In the genomic region with DNA sequence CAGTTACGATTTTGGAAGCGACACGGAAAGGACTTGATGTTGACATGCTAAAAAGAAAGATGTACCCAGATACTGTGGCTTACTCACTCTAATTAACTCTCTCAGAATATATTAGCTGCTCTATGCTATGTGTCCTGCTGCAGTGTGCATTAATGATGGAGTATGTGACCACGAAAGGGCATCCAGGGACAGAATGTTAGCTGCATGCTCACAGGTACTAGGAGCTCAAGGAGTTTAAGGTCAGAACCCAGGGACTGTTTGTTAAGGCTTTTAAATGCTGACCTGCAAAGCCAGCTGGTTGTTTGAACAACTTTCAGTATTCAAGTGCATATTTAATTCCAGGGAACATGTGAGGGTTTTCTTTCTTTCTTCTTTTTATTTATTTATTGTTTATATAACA, we compare ENCODE assay signal across 30 mouse cellular contexts. TPM values are rescaled to one million over a fixed set of nuclear protein-coding genes. Genes with fewer than 3 reads are reported as not detected.
A peak's percentile ranks its signal among the peaks of the same experiment; 100 is the strongest.
DNase-seq lines count a peak whose midpoint lies in the region; ATAC-seq and TF ChIP-seq lines count a peak whose summit lies in the region.
"Had no signal": no experiment of that assay in that cellular context is flagged by ENCODE, and none has a peak within 500 bp of the region (broad histone marks: within the 10 kb centered on the region; RNA-seq: fewer than 3 reads in every experiment).

A gene (minus strand): TSS at position 101 of the 400 bp plus-strand sequence.

- H3K27ac ChIP-seq in forebrain, embryonic 15.5 days (replicated peaks): peak within 1 kb of the TSS; percentile 55; the same call in 1 of the 2 replicates
- H3K27ac ChIP-seq in forebrain, embryonic 10.5 days: no peak within 1 kb of the TSS
- H3K27ac ChIP-seq in hindbrain, postnatal 0 days: no peak within 1 kb of the TSS
- H3K27ac ChIP-seq in hindbrain, embryonic 12.5 days: no peak within 1 kb of the TSS
- H3K27ac ChIP-seq: forebrain, embryonic 12.5 days; gastrocnemius, adult 2 months; intestine, embryonic 15.5 days had no signal

- no peak for ATAC-seq in forebrain, embryonic 15.5 days (replicated peaks)
- no peak for ATAC-seq in hindbrain, postnatal 0 days
- ATAC-seq in hindbrain, embryonic 12.5 days (ENCODE audit: low FRiP score): no peak
- ATAC-seq: activated CD4-positive, CD25-positive, alpha-beta regulatory T cell, adult 4 months; forebrain, postnatal 0 days; intestine, embryonic 15.5 days had no signal

- no peak for TF ChIP-seq CTCF in hindbrain, postnatal 0 days (IDR thresholded peaks at IDR 0.05; ENCODE audit: low read depth)

- no peak within 1 kb of the TSS for H3K4me3 ChIP-seq in forebrain, embryonic 15.5 days
- H3K4me3 ChIP-seq in forebrain, embryonic 10.5 days: no peak within 1 kb of the TSS
- H3K4me3 ChIP-seq in hindbrain, postnatal 0 days (ENCODE audit: low read length): no peak within 1 kb of the TSS
- H3K4me3 ChIP-seq in hindbrain, embryonic 12.5 days: no peak within 1 kb of the TSS
- H3K4me3 ChIP-seq: forebrain, embryonic 12.5 days; gastrocnemius, adult 2 months; hindbrain, embryonic 15.5 days; intestine, embryonic 15.5 days had no signal

- no peaks in the 10 kb centered on the region for H3K27me3 ChIP-seq in forebrain, embryonic 15.5 days
- H3K27me3 ChIP-seq in forebrain, embryonic 10.5 days (ENCODE audit: poor library complexity, severe bottlenecking): no peaks in the 10 kb centered on the region
- H3K27me3 ChIP-seq in hindbrain, postnatal 0 days (ENCODE audit: insufficient read depth, low read length): no peaks in the 10 kb centered on the region
- H3K27me3 ChIP-seq in hindbrain, embryonic 12.5 days: no peaks in the 10 kb centered on the region
- H3K27me3 ChIP-seq: forebrain, embryonic 12.5 days; hindbrain, embryonic 15.5 days; intestine, embryonic 15.5 days had no signal

- H3K36me3 ChIP-seq in forebrain, embryonic 15.5 days: no peaks in the 10 kb centered on the region
- no peaks in the 10 kb centered on the region for H3K36me3 ChIP-seq in forebrain, embryonic 10.5 days (replicated peaks)
- no peaks in the 10 kb centered on the region for H3K36me3 ChIP-seq in hindbrain, postnatal 0 days (ENCODE audit: insufficient read depth, low read length)
- H3K36me3 ChIP-seq in hindbrain, embryonic 12.5 days: no peaks in the 10 kb centered on the region
- H3K36me3 ChIP-seq: forebrain, embryonic 12.5 days; hindbrain, embryonic 15.5 days; intestine, embryonic 15.5 days had no signal

- H3K9me3 ChIP-seq in forebrain, embryonic 15.5 days: no peaks in the 10 kb centered on the region
- H3K9me3 ChIP-seq in forebrain, embryonic 10.5 days: no peaks in the 10 kb centered on the region
- H3K9me3 ChIP-seq in hindbrain, postnatal 0 days (ENCODE audit: low read length): no peaks in the 10 kb centered on the region
- H3K9me3 ChIP-seq in hindbrain, embryonic 12.5 days (replicated peaks): no peaks in the 10 kb centered on the region
- H3K9me3 ChIP-seq: forebrain, embryonic 12.5 days; hindbrain, embryonic 15.5 days; intestine, embryonic 15.5 days had no signal

- WGBS in forebrain, embryonic 15.5 days: 79% methylated on average over 4 of the region's 4 CpGs
- WGBS in forebrain, embryonic 10.5 days: 95% methylated on average over 4 of the region's 4 CpGs
- 81% methylated on average over 4 of the region's 4 CpGs for WGBS in hindbrain, postnatal 0 days
- 82% methylated on average over 4 of the region's 4 CpGs for WGBS in hindbrain, embryonic 12.5 days

- H3K9ac ChIP-seq in forebrain, embryonic 15.5 days (replicated peaks): no peak within 1 kb of the TSS
- no peak within 1 kb of the TSS for H3K9ac ChIP-seq in hindbrain, postnatal 0 days (replicated peaks; ENCODE audit: low read length)
- H3K9ac ChIP-seq in hindbrain, embryonic 12.5 days: no peak within 1 kb of the TSS
- H3K9ac ChIP-seq: forebrain, embryonic 12.5 days; forebrain, postnatal 0 days; hindbrain, embryonic 15.5 days; intestine, embryonic 15.5 days had no signal

- no peak within 1 kb of the TSS for H3K4me2 ChIP-seq in forebrain, embryonic 15.5 days (replicated peaks)
- 0 out of 2 replicates have a peak within 1 kb of the TSS, but pooled peaks have one; percentile 16 for H3K4me2 ChIP-seq in hindbrain, postnatal 0 days (ENCODE audit: low read depth, low read length)
- no peak within 1 kb of the TSS for H3K4me2 ChIP-seq in hindbrain, embryonic 12.5 days (replicated peaks)
- H3K4me2 ChIP-seq: forebrain, embryonic 12.5 days; heart, embryonic 11.5 days; intestine, embryonic 15.5 days had no signal

- DNase-seq in forebrain, embryonic 10.5 days (ENCODE audit: extremely low spot score, low spot score): no peak
- no peak for DNase-seq in hindbrain, postnatal 0 days (ENCODE audit: low spot score)
- peak; percentile 19 for DNase-seq in kidney, adult 9 months
- DNase-seq in kidney, postnatal 4 days: no peak
- DNase-seq: adrenal gland, adult 8-10 months; adrenal gland, postnatal 25 days; cerebellum, adult 18-20 months; cerebellum, adult 9-10 months; cerebellum, postnatal 14 days; forebrain, postnatal 0 days; gastrocnemius, adult 2 months; gastrocnemius, postnatal 14 days; heart, adult 11 months had no signal

- H3K4me1 ChIP-seq in forebrain, embryonic 15.5 days: peaks cover 18% of the 10 kb centered on the region
- H3K4me1 ChIP-seq in forebrain, embryonic 10.5 days: no peaks in the 10 kb centered on the region
- no peaks in the 10 kb centered on the region; the same call in 1 of the 2 replicates for H3K4me1 ChIP-seq in hindbrain, postnatal 0 days (ENCODE audit: insufficient read depth, low read length)
- peaks cover 9% of the 10 kb centered on the region; the same call in 1 of the 2 replicates for H3K4me1 ChIP-seq in hindbrain, embryonic 12.5 days
- H3K4me1 ChIP-seq: intestine, embryonic 15.5 days had no signal

RNA-seq across cellular contexts. Expression of the gene that starts here (rescaled TPM):
- 0.26 TPM in 1 of 2 replicates, not detected in the other for polyA plus RNA-seq in forebrain, embryonic 15.5 days (2015; fragmentation: Nextera tagmentation; extraction: Ambion mirVana)
- polyA plus RNA-seq in forebrain, embryonic 10.5 days (2016; fragmentation: Nextera tagmentation; extraction: Ambion mirVana): not detected in 2 replicates
- total RNA-seq in hindbrain, postnatal 0 days (2014; rRNA removed): not detected in 2 replicates
- polyA plus RNA-seq in hindbrain, postnatal 0 days (2015; fragmentation: Nextera tagmentation; extraction: Ambion mirVana): 0.08 TPM in 1 of 2 replicates, not detected in the other
- 0.52 TPM in 1 of 2 replicates, not detected in the other for polyA plus RNA-seq in hindbrain, embryonic 12.5 days (2016; fragmentation: Nextera tagmentation; extraction: Ambion mirVana)
- total RNA-seq: adrenal gland, adult 8-10 months; ES-E14; forebrain, postnatal 0 days; gastrocnemius, adult 2 months; gastrocnemius, postnatal 14 days; gastrocnemius, postnatal 4 days; heart, adult 8-10 months; heart, postnatal 25 days; hematopoietic stem cell, adult 5-6 weeks had no signal
- polyA plus RNA-seq: activated CD4-positive, CD25-positive, alpha-beta regulatory T cell, adult 4 months; embryonic facial prominence, embryonic 11.5 days; embryonic facial prominence, embryonic 14.5 days; forebrain, postnatal 0 days; frontal cortex, adult 2 months; heart, embryonic 11.5 days; heart, embryonic 14.5 days; heart, postnatal 0 days; intestine, embryonic 15.5 days had no signal
